ENCODE assay signal across 13 mouse cellular contexts in the genomic region with DNA sequence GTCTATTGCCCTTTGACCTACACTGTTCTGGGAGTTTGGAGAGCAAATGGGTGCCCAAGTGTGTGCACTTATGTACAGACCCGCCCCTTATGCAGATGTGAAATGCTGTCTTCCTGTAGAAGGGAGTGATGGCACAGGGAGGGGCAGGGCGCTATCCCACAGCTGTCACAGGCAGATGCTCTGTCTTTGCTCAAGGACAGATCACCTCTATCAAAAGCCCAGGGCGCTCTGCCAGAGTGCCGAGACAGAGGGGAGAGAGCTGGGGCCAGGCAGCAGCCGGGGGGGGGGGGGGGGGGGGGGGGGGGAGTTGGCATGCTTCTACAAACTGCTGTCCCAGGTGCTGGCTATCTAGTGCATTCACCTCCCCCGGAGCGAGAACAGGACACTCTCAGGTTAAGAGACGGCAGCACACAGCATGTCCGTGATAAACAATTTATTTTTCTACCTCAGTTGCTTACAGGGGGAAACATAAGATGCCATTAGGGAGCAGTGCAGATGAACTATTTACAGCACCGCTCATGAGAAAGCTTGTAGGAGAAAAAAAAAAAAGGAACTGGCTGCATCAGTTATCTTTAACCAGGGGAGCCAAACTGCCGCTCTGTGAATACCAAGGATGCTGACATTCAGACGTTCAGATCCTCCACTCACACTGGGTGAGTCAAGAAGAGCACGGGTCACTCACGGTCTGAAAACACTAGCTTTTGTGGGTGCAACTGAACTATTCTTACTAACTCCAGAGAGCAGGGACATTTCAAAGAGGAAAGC.
DNase-seq lines count a peak whose midpoint lies in the region; ATAC-seq lines count a peak whose summit lies in the region.
"Had no signal": no experiment of that assay in that cellular context is flagged by ENCODE, and none has a peak within 500 bp of the region (broad histone marks: within the 10 kb centered on the region; RNA-seq: fewer than 3 reads in every experiment).

No protein-coding gene starts in this region.

- 67% methylated on average over 11 of the region's 14 CpGs for WGBS in midbrain, embryonic 14.5 days

- peak; percentile 52 for DNase-seq in adrenal gland, postnatal 10 days
- no peak for DNase-seq in adrenal gland, adult 18-20 months (ENCODE audit: low spot score in 2 of 2)
- peak; percentile 45 for DNase-seq in ovary, postnatal 36 days (ENCODE audit: low spot score)
- DNase-seq in ovary, postnatal 10 days (ENCODE audit: low spot score), result no peak
- peak; percentile 67 to 74 for DNase-seq in heart, postnatal 10 days
- no peak for DNase-seq in midbrain, embryonic 14.5 days
- no peak for DNase-seq in c-Kit-positive CD71-positive TER-119-positive erythroid progenitor cells, embryonic 14.5 days (ENCODE audit: low spot score)
- DNase-seq in layer of hippocampus, postnatal 14 days (ENCODE audit: low spot score in 2 of 2), result no peak
- DNase-seq: cerebellum, adult 9-11 months; kidney, postnatal 10 days; lung, adult 18-20 months; retina, postnatal 1 day had no signal

- no peaks in the 10 kb centered on the region for H3K9me3 ChIP-seq in midbrain, embryonic 14.5 days (ENCODE audit: control insufficient read depth, low read length)
- H3K9me3 ChIP-seq: embryonic facial prominence, embryonic 15.5 days had no signal

- ATAC-seq in midbrain, embryonic 14.5 days (ENCODE audit: low FRiP score, low TSS enrichment), result no peak

- no peaks in the 10 kb centered on the region for H3K27me3 ChIP-seq in midbrain, embryonic 14.5 days (ENCODE audit: control insufficient read depth, insufficient read depth, low read length)
- H3K27me3 ChIP-seq: embryonic facial prominence, embryonic 15.5 days had no signal

- H3K4me2 ChIP-seq in midbrain, embryonic 14.5 days (ENCODE audit: low read length), result no peak overlapping the region
- H3K4me2 ChIP-seq: embryonic facial prominence, embryonic 15.5 days had no signal

- H3K9ac ChIP-seq in midbrain, embryonic 14.5 days (replicated peaks; ENCODE audit: low read length), result no peak overlapping the region
- H3K9ac ChIP-seq: embryonic facial prominence, embryonic 15.5 days had no signal

- H3K4me3 ChIP-seq in midbrain, embryonic 14.5 days (replicated peaks; ENCODE audit: low read depth, low read length), result no peak overlapping the region
- H3K4me3 ChIP-seq: embryonic facial prominence, embryonic 15.5 days had no signal

- intact Hi-C loops in heart, postnatal 10 days (cut with DNase I), result loop anchor here (2.0 kb wide), 1 partner anchor 21 kb away; no protein-coding TSS in a partner anchor

- peaks cover 25% of the 10 kb centered on the region for H3K36me3 ChIP-seq in midbrain, embryonic 14.5 days (ENCODE audit: control insufficient read depth, insufficient read depth, low read length)

- H3K4me1 ChIP-seq in midbrain, embryonic 14.5 days (ENCODE audit: control insufficient read depth, insufficient read depth, low read length), result peaks cover 36% of the 10 kb centered on the region
- H3K4me1 ChIP-seq: embryonic facial prominence, embryonic 15.5 days had no signal

- H3K27ac ChIP-seq in midbrain, embryonic 14.5 days (replicated peaks; ENCODE audit: low read depth, low read length), result peak overlapping the region; percentile 52
- H3K27ac ChIP-seq: embryonic facial prominence, embryonic 15.5 days had no signal

Comparison
In these comparisons a context has a peak if more than half of its experiments do, and no peak if none do; other contexts are left out.
1. DNase-seq: peak in adrenal gland, postnatal 10 days (single experiment), ovary, postnatal 36 days (single experiment) and heart, postnatal 10 days (2 of 2); none in adrenal gland, adult 18-20 months (0 of 2), ovary, postnatal 10 days (single experiment), midbrain, embryonic 14.5 days (single experiment), c-Kit-positive CD71-positive TER-119-positive erythroid progenitor cells, embryonic 14.5 days (single experiment) and layer of hippocampus, postnatal 14 days (0 of 2).